Mouse (Mus musculus) CD8-positive naive resting alpha-beta T cell, adult 2 months (primary cell): ENCODE measurements around the gene Kat14.

Source experiments
- DNase-seq, 2 experiments: peaks; one replicate each; pipeline ENCODE4 v3.0.0; 2022; ENCODE audit warnings: low read depth in 2 of 2, low spot score in 2 of 2

The Kat14 gene

GRCm38 (mm10) chr2:144452364-144453008 lies 83.7 kb downstream of the Kat14 start:
- DNase-seq: peak; percentile 50 to 69
